Mouse (Mus musculus) layer of hippocampus, adult 2 months (tissue): ENCODE results near the gene Acoxl. TPM values are rescaled to one million over a fixed set of nuclear protein-coding genes. Genes with fewer than 3 reads are reported as not detected.

ENCODE experiments used
- DNase-seq, 2 experiments: peaks; one replicate each; pipeline ENCODE4 v3.0.0; 2022; ENCODE audit warnings: low spot score in 2 of 2
- H3K27ac ChIP-seq: fragments of 200-600 bp; 2 replicates; pipeline ENCODE4 v1.8.1; 2022
- H3K4me3 ChIP-seq: fragments of 200-600 bp; 2 replicates; pipeline ENCODE4 v1.8.1; 2022; ENCODE audit warnings: mild to moderate bottlenecking
- CTCF ChIP-seq: fragments of 200-600 bp; conservative IDR thresholded peaks from 2 replicates; pipeline ENCODE4 v1.8.1; 2022; ENCODE audit warnings: antibody characterized with exemption, mild to moderate bottlenecking, moderate library complexity
- total RNA-seq, 2 experiments: library from RNA; stranded (reverse); gene quantifications; 2 replicates each; pipeline ENCODE4 v1.2.3; 2021

Acoxl gene
- total RNA-seq, 2 experiments from 2014 or later = not detected

GRCm38 (mm10) chr2:128067596-128067995, 228.9 kb downstream of the Acoxl start:
- TF ChIP-seq CTCF = no peak
- Histone ChIP-seq H3K27ac (no peak overlapping the region), H3K4me3 (no peak overlapping the region)
- no peak for DNase-seq

GRCm38 (mm10) chr2:128068176-128068575, 229.5 kb downstream of the Acoxl start:
- Histone ChIP-seq H3K27ac (no peak overlapping the region), H3K4me3 (no peak overlapping the region)
- TF ChIP-seq CTCF = no peak
- no peak for DNase-seq

DNA sequence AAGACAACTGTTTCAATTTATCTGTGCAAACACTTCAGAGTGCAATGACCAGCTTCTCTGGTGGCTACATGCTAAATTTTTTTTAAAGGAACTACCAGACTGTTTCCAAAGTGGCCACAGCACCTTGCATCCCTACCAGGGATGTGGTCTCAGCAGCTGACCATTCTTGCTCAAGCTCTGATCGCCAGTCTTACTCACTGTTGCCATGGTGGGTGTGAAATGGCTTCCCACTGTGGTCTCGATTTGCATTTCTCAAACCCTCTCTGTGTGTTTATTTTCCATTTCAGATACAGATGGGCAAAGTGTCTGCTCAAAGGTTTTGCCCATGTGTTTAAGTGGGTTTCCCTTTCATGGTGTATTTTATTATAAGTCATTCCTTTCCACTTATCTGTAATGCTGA, 230.3 kb downstream of the Acoxl start:
- H3K27ac ChIP-seq = no peak overlapping the region
- no peak for TF ChIP-seq CTCF
- no peak for DNase-seq
- no peak overlapping the region for H3K4me3 ChIP-seq

DNA sequence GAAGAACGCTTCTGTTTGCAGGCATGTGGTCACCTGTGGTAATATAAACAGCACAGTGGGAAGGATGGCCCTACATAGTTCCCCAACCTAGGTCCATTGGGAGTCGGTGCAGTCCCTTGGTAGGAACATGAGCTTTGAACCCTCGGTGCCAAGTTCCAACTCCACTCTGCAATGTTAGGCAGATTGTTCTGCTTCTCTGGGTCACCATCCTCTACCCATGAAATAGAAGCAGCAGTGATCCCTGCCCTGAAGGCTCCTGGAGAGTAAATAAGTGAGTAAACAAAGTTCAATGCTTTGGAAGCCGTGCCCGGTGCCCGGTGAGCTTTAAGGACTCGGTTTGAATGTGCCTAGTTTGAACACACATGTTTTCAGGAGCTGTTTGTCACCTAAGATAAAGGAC, 233.1 kb downstream of the Acoxl start:
- DNase-seq = no peak
- no peak for TF ChIP-seq CTCF
- H3K27ac ChIP-seq = no peak overlapping the region
- no peak overlapping the region for H3K4me3 ChIP-seq

GRCm38 (mm10) chr2:128072944-128073343, 234.3 kb downstream of the Acoxl start:
- H3K27ac ChIP-seq = no peak overlapping the region
- no peak for DNase-seq
- H3K4me3 ChIP-seq = no peak overlapping the region
- TF ChIP-seq CTCF = no peak

- no peak for TF ChIP-seq CTCF
- no peak for DNase-seq
These were observed 234.9 kb downstream of the Acoxl start for GRCm38 (mm10) chr2:128073603-128074002.

GRCm38 (mm10) chr2:128076936-128077335, 238.3 kb downstream of the Acoxl start:
- TF ChIP-seq CTCF = no peak
- Histone ChIP-seq H3K27ac (no peak overlapping the region), H3K4me3 (no peak overlapping the region)
- no peak for DNase-seq

More at GRCm38 (mm10) chr2:128073603-128074002, 234.9 kb downstream of the Acoxl start:
- H3K27ac ChIP-seq = no peak overlapping the region
- H3K4me3 ChIP-seq = no peak overlapping the region

DNA sequence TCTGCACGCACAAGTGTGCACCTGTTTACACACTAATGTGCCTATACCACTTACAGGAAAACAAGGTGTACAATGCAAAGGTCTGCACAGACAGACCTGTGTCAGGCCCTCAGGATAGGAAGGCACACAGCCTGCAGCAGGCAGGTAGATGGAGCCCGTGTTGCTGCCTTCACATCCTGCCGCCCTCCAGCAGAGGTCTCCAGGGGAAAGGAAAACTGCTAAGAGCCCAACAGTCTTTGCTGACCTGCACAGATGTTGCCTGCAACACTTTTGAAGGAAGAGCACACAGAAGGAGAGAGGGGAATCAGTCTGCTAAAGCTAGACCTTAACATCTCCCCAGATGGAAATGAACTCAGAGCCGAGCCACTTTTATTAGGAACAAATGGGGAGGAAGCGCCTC, 240.2 kb downstream of the Acoxl start:
- DNase-seq = no peak
- TF ChIP-seq CTCF = peak; percentile 63
- H3K4me3 ChIP-seq = no peak overlapping the region
- no peak overlapping the region for H3K27ac ChIP-seq

- H3K4me3 ChIP-seq = no peak overlapping the region
- no peak for TF ChIP-seq CTCF
- H3K27ac ChIP-seq = no peak overlapping the region
- no peak for DNase-seq
These were observed 240.6 kb downstream of the Acoxl start for GRCm38 (mm10) chr2:128079316-128079715.

DNA sequence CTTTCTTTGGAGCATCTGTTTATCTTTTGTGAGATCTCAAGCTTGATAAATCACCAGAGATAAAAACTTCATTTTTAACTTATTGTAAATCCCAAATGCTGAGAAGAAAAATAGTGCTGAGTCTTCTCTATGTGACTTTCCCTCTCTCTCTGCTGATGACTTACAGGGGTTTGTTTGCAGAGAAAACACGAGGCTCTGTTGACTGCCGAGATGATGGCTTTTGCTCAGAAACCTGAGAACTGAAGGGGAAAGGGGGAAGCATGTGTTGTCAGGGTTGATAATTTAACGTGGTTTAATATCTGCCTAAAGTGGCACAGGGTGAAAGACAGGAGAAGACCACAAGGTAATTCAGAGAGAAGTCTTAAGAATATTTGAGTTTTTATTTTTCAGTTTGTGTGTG, 245.2 kb downstream of the Acoxl start:
- Histone ChIP-seq H3K27ac (no peak overlapping the region), H3K4me3 (no peak overlapping the region)
- no peak for DNase-seq
- TF ChIP-seq CTCF = no peak

- Histone ChIP-seq H3K4me3 (no peak overlapping the region), H3K27ac (no peak overlapping the region)
- TF ChIP-seq CTCF = no peak
- DNase-seq = no peak
These were observed 245.9 kb downstream of the Acoxl start for GRCm38 (mm10) chr2:128084607-128085006.

DNA sequence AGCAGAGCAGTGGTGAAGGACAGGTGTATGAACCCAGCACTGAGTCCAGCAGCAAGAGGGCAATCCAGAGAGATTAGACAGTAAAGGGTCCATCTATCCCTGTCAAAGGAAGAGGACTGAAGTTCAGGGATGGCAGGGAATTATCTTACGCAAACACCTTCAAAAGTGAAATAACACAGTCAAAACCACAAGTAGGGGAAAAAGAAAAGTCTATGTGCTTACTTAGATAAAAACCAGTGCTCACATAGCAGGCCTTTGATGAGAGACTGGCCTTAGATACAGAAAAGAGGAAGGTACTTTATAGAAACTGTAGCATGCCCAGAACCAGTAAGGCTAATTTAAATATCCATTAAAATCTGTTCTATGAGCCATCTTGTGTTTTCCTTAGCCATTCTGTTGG, 246.8 kb downstream of the Acoxl start:
- no peak overlapping the region for H3K27ac ChIP-seq
- no peak for DNase-seq
- no peak overlapping the region for H3K4me3 ChIP-seq
- no peak for TF ChIP-seq CTCF

DNA sequence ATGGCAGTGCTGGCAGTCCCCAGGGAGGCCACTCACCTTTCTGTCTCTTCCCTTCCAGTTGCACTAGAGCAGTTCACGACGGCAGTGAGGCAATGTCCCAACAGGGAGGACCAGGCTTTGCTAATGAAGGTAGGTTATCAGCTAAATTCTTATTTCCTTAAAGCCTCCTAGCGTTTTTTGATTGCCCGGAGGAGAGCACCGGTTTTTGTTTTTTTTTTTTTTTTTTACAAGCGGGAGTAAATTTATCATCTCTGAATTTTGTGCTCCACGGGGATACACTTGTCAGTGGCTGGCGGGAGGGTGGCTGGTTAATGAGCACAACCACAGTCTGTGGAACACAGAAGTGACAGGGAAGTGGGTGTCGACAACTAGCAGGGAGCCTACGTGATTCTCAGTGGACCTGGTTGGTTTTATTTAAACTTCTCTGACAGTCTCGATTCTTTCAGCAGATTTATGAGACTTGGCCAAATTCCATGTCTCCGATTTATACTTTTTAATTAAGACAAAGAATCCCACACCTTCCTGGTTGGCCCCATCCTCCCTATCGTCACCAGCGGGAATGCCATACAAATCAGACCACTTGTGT, 247.7 kb downstream of the Acoxl start:
- no peak overlapping the region for H3K4me3 ChIP-seq
- no peak for DNase-seq

GRCm38 (mm10) chr2:128086996-128087526, 248.4 kb downstream of the Acoxl start:
- Histone ChIP-seq H3K27ac (no peak overlapping the region), H3K4me3 (no peak overlapping the region)
- TF ChIP-seq CTCF = no peak
- DNase-seq = no peak

More for the DNA sequence above, 247.7 kb downstream of the Acoxl start:
- H3K27ac ChIP-seq = no peak overlapping the region
- TF ChIP-seq CTCF = no peak
